Mouse (Mus musculus): ENCODE data around the gene Map1s. TPM values are rescaled to one million over a fixed set of nuclear protein-coding genes. Genes with fewer than 3 reads are reported as not detected.

Map1s gene
- 62.2 and 95.7 TPM in 2 replicates for polyA plus RNA-seq (2012; rRNA removed)

GRCm38 (mm10) chr8:70905831-70906736 is at the start of gene Map1s:
Map1s (plus strand) TSS chr8:70905932.
- TF ChIP-seq POLR2A (IDR thresholded peaks at IDR 0.05; ENCODE audit: low read depth, low read length) = peak; percentile 50; the same call in 1 of the 2 replicates
- no peak for TF ChIP-seq CTCF (IDR thresholded peaks at IDR 0.05; ENCODE audit: extremely low read depth, insufficient read depth, insufficient read length, insufficient replicate concordance)
- H3K36me3 ChIP-seq (ENCODE audit: control insufficient read depth, insufficient read depth, low read length) = no peaks in the 10 kb centered on the region
- DNase-seq (ENCODE audit: low read depth in 1 of 2, low spot score in 2 of 2) = peak; percentile 38 to 63
- H3K27me3 ChIP-seq (ENCODE audit: control insufficient read depth, insufficient read depth, low read length) = no peaks in the 10 kb centered on the region
- peaks cover 12% of the 10 kb centered on the region; the same call in 1 of the 2 replicates for H3K4me1 ChIP-seq (ENCODE audit: control insufficient read depth, insufficient read depth, insufficient read length)
- H3K4me3 ChIP-seq (ENCODE audit: extremely low read depth, insufficient read depth, insufficient read length) = peak within 1 kb of the TSS; percentile 86
- WGBS = under 1% methylated on average over 78 of the region's 86 CpGs
- peak within 1 kb of the TSS; percentile 86 for H3K27ac ChIP-seq (ENCODE audit: insufficient read depth, low read length)

GRCm38 (mm10) chr8:70856028-70856427 is 49.7 kb upstream of the Map1s start:
- Histone ChIP-seq H3K36me3 (ENCODE audit: control insufficient read depth, insufficient read depth, low read length) (no peaks in the 10 kb centered on the region), H3K4me1 (ENCODE audit: control insufficient read depth, insufficient read depth, insufficient read length) (peaks cover 11% of the 10 kb centered on the region), H3K4me3 (ENCODE audit: extremely low read depth, insufficient read depth, insufficient read length) (no peak overlapping the region), H3K27ac (ENCODE audit: insufficient read depth, low read length) (no peak overlapping the region), H3K27me3 (ENCODE audit: control insufficient read depth, insufficient read depth, low read length) (no peaks in the 10 kb centered on the region)
- TF ChIP-seq POLR2A (IDR thresholded peaks at IDR 0.05; ENCODE audit: low read depth, low read length) = no peak
- TF ChIP-seq CTCF (IDR thresholded peaks at IDR 0.05; ENCODE audit: extremely low read depth, insufficient read depth, insufficient read length, insufficient replicate concordance) = no peak
- WGBS = 86% methylated on average over 5 of the region's 5 CpGs
- no peak for DNase-seq (ENCODE audit: low read depth in 1 of 2, low spot score in 2 of 2)

DNA sequence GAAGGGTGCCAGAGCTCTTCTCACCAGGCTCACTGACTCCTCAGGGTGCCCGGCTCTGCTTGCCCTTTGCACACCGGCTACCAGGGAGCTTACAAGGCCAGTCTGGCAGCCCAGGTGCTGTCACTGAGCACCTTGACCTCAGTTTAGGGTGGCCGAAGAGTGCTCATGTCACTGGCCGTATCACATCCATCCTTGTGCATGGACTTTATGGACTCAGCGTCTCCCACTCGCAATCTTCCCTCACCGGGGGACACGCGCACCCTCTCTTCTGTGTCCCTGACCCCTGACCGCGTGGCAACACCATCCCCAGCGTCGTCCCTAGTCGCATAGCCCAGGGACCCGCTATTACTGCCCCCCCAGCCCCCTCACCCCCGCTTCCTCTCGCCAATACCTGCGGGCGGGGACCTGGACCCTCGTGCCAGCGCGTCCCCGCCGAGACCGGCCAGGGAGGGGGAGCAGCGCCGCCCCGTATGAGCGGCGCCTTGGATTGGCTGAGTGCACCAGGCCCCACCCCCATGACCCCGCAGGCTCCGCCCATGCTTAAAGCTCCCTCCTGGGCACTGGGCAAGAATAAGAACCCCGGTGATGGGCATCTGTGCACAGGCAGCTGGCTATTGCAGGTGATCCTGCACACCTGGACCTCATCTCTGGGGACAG is 49.1 kb upstream of the Map1s start:
- Histone ChIP-seq H3K36me3 (ENCODE audit: control insufficient read depth, insufficient read depth, low read length) (no peaks in the 10 kb centered on the region), H3K4me3 (ENCODE audit: extremely low read depth, insufficient read depth, insufficient read length) (no peak overlapping the region), H3K27ac (ENCODE audit: insufficient read depth, low read length) (no peak overlapping the region), H3K27me3 (ENCODE audit: control insufficient read depth, insufficient read depth, low read length) (no peaks in the 10 kb centered on the region), H3K4me1 (ENCODE audit: control insufficient read depth, insufficient read depth, insufficient read length) (peaks cover 11% of the 10 kb centered on the region)
- TF ChIP-seq CTCF (IDR thresholded peaks at IDR 0.05; ENCODE audit: extremely low read depth, insufficient read depth, insufficient read length, insufficient replicate concordance) = no peak
- TF ChIP-seq POLR2A (IDR thresholded peaks at IDR 0.05; ENCODE audit: low read depth, low read length) = no peak
- no peak for DNase-seq (ENCODE audit: low read depth in 1 of 2, low spot score in 2 of 2)
- WGBS = 24% methylated on average over 33 of the region's 33 CpGs

DNA sequence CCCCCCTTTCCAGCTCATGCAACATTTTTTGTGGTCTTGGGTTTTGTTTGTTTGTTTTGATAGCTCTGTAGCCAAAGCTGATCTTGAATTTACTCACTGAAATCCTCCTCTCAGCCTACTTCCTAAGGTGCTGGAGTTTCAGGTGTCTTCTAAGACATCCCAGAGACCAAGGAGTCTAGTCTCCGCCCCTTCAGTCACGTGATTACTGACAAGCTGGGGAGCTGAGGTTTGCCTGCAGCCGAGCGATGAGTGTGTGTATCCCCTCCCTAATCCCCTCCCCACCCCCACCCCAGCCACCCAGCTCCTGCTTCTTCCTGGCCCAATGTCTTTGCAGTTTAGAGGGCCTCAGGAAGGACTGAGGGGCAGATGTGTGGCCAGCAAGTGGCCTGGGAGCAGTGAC is 48.2 kb upstream of the Map1s start:
- TF ChIP-seq CTCF (IDR thresholded peaks at IDR 0.05; ENCODE audit: extremely low read depth, insufficient read depth, insufficient read length, insufficient replicate concordance) (no peak), POLR2A (IDR thresholded peaks at IDR 0.05; ENCODE audit: low read depth, low read length) (no peak)
- no peak overlapping the region for H3K27ac ChIP-seq (ENCODE audit: insufficient read depth, low read length)
- no peak for DNase-seq (ENCODE audit: low read depth in 1 of 2, low spot score in 2 of 2)
- WGBS = 45% methylated on average over 4 of the region's 4 CpGs
- H3K36me3 ChIP-seq (ENCODE audit: control insufficient read depth, insufficient read depth, low read length) = no peaks in the 10 kb centered on the region
- peaks cover 4% of the 10 kb centered on the region for H3K27me3 ChIP-seq (ENCODE audit: control insufficient read depth, insufficient read depth, low read length)
- peaks cover 12% of the 10 kb centered on the region for H3K4me1 ChIP-seq (ENCODE audit: control insufficient read depth, insufficient read depth, insufficient read length)
- H3K4me3 ChIP-seq (ENCODE audit: extremely low read depth, insufficient read depth, insufficient read length) = no peak overlapping the region

- 2% methylated on average over 51 of the region's 55 CpGs for WGBS
- Histone ChIP-seq H3K36me3 (ENCODE audit: control insufficient read depth, insufficient read depth, low read length) (no peaks in the 10 kb centered on the region), H3K27ac (ENCODE audit: insufficient read depth, low read length) (no peak within 1 kb of the TSS), H3K27me3 (ENCODE audit: control insufficient read depth, insufficient read depth, low read length) (peaks cover 17% of the 10 kb centered on the region), H3K4me1 (ENCODE audit: control insufficient read depth, insufficient read depth, insufficient read length) (peaks cover 29% of the 10 kb centered on the region), H3K4me3 (ENCODE audit: extremely low read depth, insufficient read depth, insufficient read length) (peak within 1 kb of the TSS; percentile 24; the same call in 1 of the 2 replicates)
- TF ChIP-seq CTCF (IDR thresholded peaks at IDR 0.05; ENCODE audit: extremely low read depth, insufficient read depth, insufficient read length, insufficient replicate concordance) = no peak
- TF ChIP-seq POLR2A (IDR thresholded peaks at IDR 0.05; ENCODE audit: low read depth, low read length) = no peak
- no peak for DNase-seq (ENCODE audit: low read depth in 1 of 2, low spot score in 2 of 2)
Measured at GRCm38 (mm10) chr8:70862824-70863641, 42.7 kb upstream of the Map1s start, which contains the start of gene Kcnn1. Kcnn1 (minus strand) TSS chr8:70863258.

GRCm38 (mm10) chr8:70863956-70864711 is 41.6 kb upstream of the Map1s start:
- 3% methylated on average over 45 of the region's 46 CpGs for WGBS
- DNase-seq (ENCODE audit: low read depth in 1 of 2, low spot score in 2 of 2) = no peak
- TF ChIP-seq CTCF (IDR thresholded peaks at IDR 0.05; ENCODE audit: extremely low read depth, insufficient read depth, insufficient read length, insufficient replicate concordance) (no peak), POLR2A (IDR thresholded peaks at IDR 0.05; ENCODE audit: low read depth, low read length) (no peak)
- Histone ChIP-seq H3K36me3 (ENCODE audit: control insufficient read depth, insufficient read depth, low read length) (no peaks in the 10 kb centered on the region), H3K27ac (ENCODE audit: insufficient read depth, low read length) (no peak overlapping the region), H3K4me1 (ENCODE audit: control insufficient read depth, insufficient read depth, insufficient read length) (peaks cover 38% of the 10 kb centered on the region), H3K4me3 (ENCODE audit: extremely low read depth, insufficient read depth, insufficient read length) (peak overlapping the region; percentile 24; the same call in 1 of the 2 replicates), H3K27me3 (ENCODE audit: control insufficient read depth, insufficient read depth, low read length) (peaks cover 17% of the 10 kb centered on the region)

All from spleen, adult 2 months (tissue).